Mouse (Mus musculus): ENCODE measurements around the gene Fcho1. TPM values are rescaled to one million over a fixed set of nuclear protein-coding genes. Genes with fewer than 3 reads are reported as not detected.

Gene Fcho1
- polyA plus RNA-seq, 1 experiment, result 20.1 TPM

DNA sequence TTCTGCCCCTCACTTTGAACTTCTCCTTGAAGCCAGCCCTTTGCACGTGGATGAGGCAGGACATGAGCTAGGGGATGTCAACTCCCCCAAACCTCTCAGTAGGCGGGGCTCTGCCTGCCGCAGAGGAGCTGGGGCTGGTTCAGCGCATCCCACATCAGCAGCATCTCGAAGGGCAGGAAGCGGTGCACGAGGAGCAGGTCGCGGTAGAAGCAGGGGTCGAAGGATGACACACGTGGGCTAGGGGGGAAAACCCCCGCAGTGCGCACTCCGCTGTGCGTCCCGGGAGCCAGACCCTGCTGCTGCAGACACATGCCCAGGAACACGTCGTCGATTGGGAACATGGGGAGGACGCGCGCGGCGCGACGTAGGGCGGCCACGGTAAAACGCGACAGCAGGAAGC, 33.0 kb downstream of the Fcho1 start:
- H3K27ac ChIP-seq (ENCODE audit: insufficient read depth, low read depth, low read length), result no peak overlapping the region
- 67% methylated on average over 30 of the region's 30 CpGs for WGBS
- peaks cover 40% of the 10 kb centered on the region for H3K36me3 ChIP-seq (ENCODE audit: control insufficient read depth, insufficient read depth, low read length)
- H3K4me3 ChIP-seq (ENCODE audit: low read depth, low read length), result peak overlapping the region; percentile 39
- H3K27me3 ChIP-seq (ENCODE audit: control insufficient read depth, insufficient read depth, low read length), result peaks cover 5% of the 10 kb centered on the region; the same call in 1 of the 2 replicates
- peaks cover 3% of the 10 kb centered on the region; the same call in 1 of the 2 replicates for H3K4me1 ChIP-seq (ENCODE audit: control insufficient read depth, insufficient read depth, insufficient read length, low read length)
- TF ChIP-seq POLR2A (IDR thresholded peaks at IDR 0.05; ENCODE audit: low read depth, low read length) (no peak), CTCF (IDR thresholded peaks at IDR 0.05; ENCODE audit: extremely low read depth, insufficient read length, insufficient replicate concordance, low read depth, low read length) (no peak)

DNA sequence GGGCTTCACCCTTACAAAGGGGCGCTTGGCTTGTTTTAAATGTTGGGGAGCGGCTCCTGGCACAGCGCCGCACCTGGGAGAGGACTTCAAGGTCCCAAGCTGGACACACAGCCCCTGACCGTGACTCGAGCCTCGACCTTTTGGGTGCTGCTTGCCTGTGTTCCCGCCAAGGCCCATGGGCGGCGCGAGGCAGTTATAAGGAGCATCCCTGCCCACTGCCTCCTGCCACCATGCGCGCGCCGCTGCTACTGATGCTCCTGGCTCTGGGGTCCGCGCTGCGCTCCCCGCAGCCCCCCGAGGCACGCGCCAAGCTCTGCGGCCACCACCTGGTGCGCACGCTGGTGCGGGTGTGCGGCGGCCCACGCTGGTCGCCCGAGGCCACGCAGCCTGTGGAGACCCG, 36.5 kb downstream of the Fcho1 start, which contains the start of gene Insl3:
TSS of gene Insl3 (plus strand) at position 187 of the 400 bp plus-strand sequence.
- no peak within 1 kb of the TSS for H3K4me3 ChIP-seq (ENCODE audit: low read depth, low read length)
- 25% methylated on average over 33 of the region's 33 CpGs for WGBS
- H3K36me3 ChIP-seq (ENCODE audit: control insufficient read depth, insufficient read depth, low read length), result peaks cover 37% of the 10 kb centered on the region
- H3K4me1 ChIP-seq (ENCODE audit: control insufficient read depth, insufficient read depth, insufficient read length, low read length), result peaks cover 15% of the 10 kb centered on the region
- TF ChIP-seq CTCF (IDR thresholded peaks at IDR 0.05; ENCODE audit: extremely low read depth, insufficient read length, insufficient replicate concordance, low read depth, low read length) (no peak), POLR2A (IDR thresholded peaks at IDR 0.05; ENCODE audit: low read depth, low read length) (no peak)
- peaks cover 5% of the 10 kb centered on the region for H3K27me3 ChIP-seq (ENCODE audit: control insufficient read depth, insufficient read depth, low read length)
- H3K27ac ChIP-seq (ENCODE audit: insufficient read depth, low read depth, low read length), result no peak within 1 kb of the TSS

DNA sequence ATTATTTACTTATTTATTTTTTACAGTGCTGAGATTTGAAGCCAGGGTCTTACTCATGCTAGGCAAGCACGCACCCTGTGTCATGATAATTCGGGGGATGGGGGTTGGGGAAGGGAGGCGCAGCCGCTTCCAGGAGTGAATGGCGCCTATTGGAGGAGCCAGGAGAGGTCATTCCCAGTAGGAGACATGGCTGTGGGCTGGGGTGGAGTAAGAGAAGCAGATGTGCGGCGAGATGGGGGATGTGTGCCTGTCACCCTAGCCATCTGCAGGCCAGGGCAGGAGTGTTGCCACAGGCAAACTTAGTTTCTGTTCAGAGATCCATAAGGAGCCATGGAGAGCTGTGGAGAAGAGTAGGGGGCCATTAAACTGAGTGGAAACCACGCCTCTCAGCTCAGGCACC, 37.9 kb downstream of the Fcho1 start:
- 28% methylated on average over 8 of the region's 8 CpGs for WGBS
- Histone ChIP-seq H3K4me3 (ENCODE audit: low read depth, low read length) (no peak overlapping the region), H3K36me3 (ENCODE audit: control insufficient read depth, insufficient read depth, low read length) (peaks cover 24% of the 10 kb centered on the region), H3K27ac (ENCODE audit: insufficient read depth, low read depth, low read length) (no peak overlapping the region), H3K4me1 (ENCODE audit: control insufficient read depth, insufficient read depth, insufficient read length, low read length) (peaks cover 15% of the 10 kb centered on the region), H3K27me3 (ENCODE audit: control insufficient read depth, insufficient read depth, low read length) (peaks cover 5% of the 10 kb centered on the region)
- TF ChIP-seq POLR2A (IDR thresholded peaks at IDR 0.05; ENCODE audit: low read depth, low read length) (no peak), CTCF (IDR thresholded peaks at IDR 0.05; ENCODE audit: extremely low read depth, insufficient read length, insufficient replicate concordance, low read depth, low read length) (no peak)

DNA sequence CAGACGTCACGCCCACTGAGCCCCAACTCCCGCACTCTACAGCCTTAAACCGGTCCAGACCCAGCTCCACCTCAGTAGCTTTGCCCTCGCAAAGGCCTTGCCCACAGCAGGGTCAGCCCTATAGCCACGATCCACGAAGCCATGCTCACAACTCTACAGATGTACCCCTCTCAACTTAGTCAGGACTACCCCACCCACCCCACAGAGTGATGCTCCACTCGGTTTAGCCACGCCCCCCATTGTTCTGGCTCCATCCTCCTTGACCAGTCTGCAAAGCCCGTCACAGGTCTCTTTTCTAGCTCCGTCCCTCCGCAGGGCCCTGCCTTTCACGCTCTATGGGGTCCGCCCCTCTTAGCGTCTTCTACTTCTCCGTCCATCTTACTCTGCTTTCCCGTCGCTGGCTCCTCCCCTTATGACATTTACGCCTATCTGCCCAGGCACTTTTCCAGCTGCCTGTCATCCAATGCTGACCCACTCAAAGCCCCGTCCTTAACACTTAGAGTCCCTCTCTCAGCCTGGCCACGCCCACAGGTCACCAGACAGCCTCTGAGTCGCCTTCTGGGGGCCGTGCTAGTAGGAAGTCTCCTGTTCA, 39.3 kb downstream of the Fcho1 start:
- Histone ChIP-seq H3K4me1 (ENCODE audit: control insufficient read depth, insufficient read depth, insufficient read length, low read length) (peaks cover 15% of the 10 kb centered on the region), H3K27me3 (ENCODE audit: control insufficient read depth, insufficient read depth, low read length) (peaks cover 5% of the 10 kb centered on the region), H3K27ac (ENCODE audit: insufficient read depth, low read depth, low read length) (no peak overlapping the region), H3K36me3 (ENCODE audit: control insufficient read depth, insufficient read depth, low read length) (peaks cover 11% of the 10 kb centered on the region), H3K4me3 (ENCODE audit: low read depth, low read length) (peak overlapping the region; percentile 21)
- 14% methylated on average over 23 of the region's 23 CpGs for WGBS
- TF ChIP-seq CTCF (IDR thresholded peaks at IDR 0.05; ENCODE audit: extremely low read depth, insufficient read length, insufficient replicate concordance, low read depth, low read length), result no peak
- TF ChIP-seq POLR2A (IDR thresholded peaks at IDR 0.05; ENCODE audit: low read depth, low read length), result 0 out of 2 replicates have a peak, but pooled peaks have one; percentile 16

DNA sequence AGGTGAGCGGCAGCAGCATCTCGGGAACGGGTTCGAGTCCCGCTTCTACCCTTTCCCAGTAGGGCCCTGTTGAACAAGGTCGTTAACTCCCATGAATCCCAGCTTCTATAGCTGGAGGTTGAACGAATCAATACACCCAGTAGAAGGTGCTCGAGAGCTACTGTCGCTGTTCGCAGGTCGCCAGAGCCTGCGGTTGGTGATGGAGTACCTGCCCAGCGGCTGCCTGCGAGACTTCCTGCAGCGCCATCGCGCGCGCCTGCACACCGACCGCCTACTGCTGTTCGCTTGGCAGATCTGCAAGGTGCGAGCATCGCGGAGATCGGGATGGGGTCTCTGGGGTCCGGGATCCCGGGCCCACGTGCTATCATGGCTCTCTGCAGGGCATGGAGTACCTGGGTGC, 39.9 kb downstream of the Fcho1 start:
- Histone ChIP-seq H3K4me1 (ENCODE audit: control insufficient read depth, insufficient read depth, insufficient read length, low read length) (peaks cover 15% of the 10 kb centered on the region), H3K27ac (ENCODE audit: insufficient read depth, low read depth, low read length) (no peak overlapping the region), H3K27me3 (ENCODE audit: control insufficient read depth, insufficient read depth, low read length) (peaks cover 5% of the 10 kb centered on the region), H3K36me3 (ENCODE audit: control insufficient read depth, insufficient read depth, low read length) (peaks cover 6% of the 10 kb centered on the region), H3K4me3 (ENCODE audit: low read depth, low read length) (peak overlapping the region; percentile 21; the same call in 1 of the 2 replicates)
- TF ChIP-seq CTCF (IDR thresholded peaks at IDR 0.05; ENCODE audit: extremely low read depth, insufficient read length, insufficient replicate concordance, low read depth, low read length), result peak; percentile 28; the same call in 1 of the 2 replicates
- no peak for TF ChIP-seq POLR2A (IDR thresholded peaks at IDR 0.05; ENCODE audit: low read depth, low read length)
- WGBS, result 22% methylated on average over 29 of the region's 29 CpGs

DNA sequence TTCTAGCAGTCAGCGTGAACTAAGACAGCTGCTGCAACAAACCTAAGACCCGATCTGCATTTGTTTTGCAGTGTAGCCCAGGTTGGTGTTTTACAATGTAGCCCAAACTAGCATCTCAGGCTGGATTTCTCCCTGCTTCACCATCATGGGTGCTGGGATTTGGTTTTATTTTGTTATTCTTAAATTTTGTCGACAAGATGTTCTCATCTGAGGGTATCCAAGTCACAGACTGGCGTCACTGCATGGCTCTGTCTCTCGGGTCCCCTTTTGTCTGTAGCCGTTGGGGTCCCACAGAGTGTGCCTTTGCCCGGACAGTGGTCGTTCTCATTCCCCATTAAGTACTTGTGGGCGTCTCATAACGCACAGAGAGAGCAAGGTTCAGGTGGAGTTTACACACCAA, 40.8 kb downstream of the Fcho1 start:
- H3K36me3 ChIP-seq (ENCODE audit: control insufficient read depth, insufficient read depth, low read length), result peaks cover 1% of the 10 kb centered on the region; the same call in 1 of the 2 replicates
- TF ChIP-seq POLR2A (IDR thresholded peaks at IDR 0.05; ENCODE audit: low read depth, low read length), result no peak
- no peak overlapping the region for H3K4me3 ChIP-seq (ENCODE audit: low read depth, low read length)
- H3K27ac ChIP-seq (ENCODE audit: insufficient read depth, low read depth, low read length), result no peak overlapping the region
- WGBS, result 61% methylated on average over 10 of the region's 10 CpGs
- peaks cover 15% of the 10 kb centered on the region for H3K4me1 ChIP-seq (ENCODE audit: control insufficient read depth, insufficient read depth, insufficient read length, low read length)
- H3K27me3 ChIP-seq (ENCODE audit: control insufficient read depth, insufficient read depth, low read length), result peaks cover 5% of the 10 kb centered on the region

DNA sequence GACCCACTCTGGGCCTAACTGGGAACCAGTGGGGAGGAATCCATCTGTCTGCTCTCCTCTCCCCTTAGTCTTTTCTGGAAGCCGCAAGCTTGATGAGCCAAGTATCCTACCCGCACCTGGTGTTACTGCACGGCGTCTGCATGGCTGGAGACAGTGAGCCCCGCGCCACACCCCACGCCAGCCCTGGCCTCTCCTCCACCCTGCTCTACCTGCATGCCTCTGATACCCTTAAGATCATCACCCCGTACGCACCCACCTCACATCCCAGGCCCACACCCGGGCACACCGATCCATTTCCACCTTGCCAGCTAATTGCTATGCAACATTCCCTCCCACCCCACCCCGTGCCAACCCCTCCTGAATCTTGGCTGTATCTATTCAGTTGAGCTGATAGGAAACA, 42.7 kb downstream of the Fcho1 start:
- WGBS, result 83% methylated on average over 12 of the region's 12 CpGs

More for the DNA sequence above, 42.7 kb downstream of the Fcho1 start:
- Histone ChIP-seq H3K27me3 (ENCODE audit: control insufficient read depth, insufficient read depth, low read length) (peaks cover 3% of the 10 kb centered on the region), H3K27ac (ENCODE audit: insufficient read depth, low read depth, low read length) (no peak overlapping the region), H3K4me1 (ENCODE audit: control insufficient read depth, insufficient read depth, insufficient read length, low read length) (peaks cover 15% of the 10 kb centered on the region), H3K4me3 (ENCODE audit: low read depth, low read length) (no peak overlapping the region), H3K36me3 (ENCODE audit: control insufficient read depth, insufficient read depth, low read length) (peaks cover 1% of the 10 kb centered on the region; the same call in 1 of the 2 replicates)
- TF ChIP-seq CTCF (IDR thresholded peaks at IDR 0.05; ENCODE audit: extremely low read depth, insufficient read length, insufficient replicate concordance, low read depth, low read length) (no peak), POLR2A (IDR thresholded peaks at IDR 0.05; ENCODE audit: low read depth, low read length) (no peak)
